Mouse (Mus musculus) CH12.LX (cell line): ENCODE measurements around the gene Frem3. TPM values are rescaled to one million over a fixed set of nuclear protein-coding genes. Genes with fewer than 3 reads are reported as not detected.

Source experiments
- DNase-seq: peaks from one replicate; pipeline ENCODE4 v3.0.0-alpha.2; 2013; ENCODE audit errors: extremely low read depth
- H3K27ac ChIP-seq: 2 replicates; pipeline ENCODE4 v1.5.1; 2012; ENCODE audit warnings: low read depth, mild to moderate bottlenecking, control low read depth, moderate library complexity; ENCODE audit not compliant: insufficient read depth
- H3K27me3 ChIP-seq: replicated peaks from 2 replicates; pipeline ENCODE3; 2012; ENCODE audit warnings: inconsistent platforms
- H3K36me3 ChIP-seq, 2 experiments: replicated peaks in 1 of 2; 2 replicates each; pipeline versions ENCODE3 to v1.6.1; 2012; ENCODE audit warnings: inconsistent platforms in 1 of 2, low read length in 1 of 2, mild to moderate bottlenecking in 1 of 2, mixed read lengths in 1 of 2, moderate library complexity in 1 of 2; ENCODE audit not compliant: control insufficient read depth in 1 of 2, insufficient read depth in 1 of 2
- H3K4me1 ChIP-seq, 2 experiments: 2 replicates each; pipeline ENCODE4 v1.6.1; 2012; ENCODE audit warnings: inconsistent platforms in 1 of 2, moderate library complexity in 1 of 2; ENCODE audit not compliant: insufficient read depth in 2 of 2, control insufficient read depth in 1 of 2
- H3K4me2 ChIP-seq: 2 replicates; pipeline ENCODE4 v1.6.1; 2012; ENCODE audit warnings: low read depth, mild to moderate bottlenecking, control low read depth; ENCODE audit not compliant: poor library complexity, insufficient read depth, severe bottlenecking
- H3K4me3 ChIP-seq, 3 experiments: fragments of 150-350 bp in 1 of 3; sonication (generic) in 1 of 3; replicated peaks in 1 of 3; 2 replicates each; pipeline versions ENCODE3 to v1.5.1; 2011 to 2012; ENCODE audit warnings: low read depth in 2 of 3, low read length in 2 of 3, mild to moderate bottlenecking in 2 of 3, moderate library complexity in 2 of 3, control low read depth in 1 of 3, improper control_type of control experiment in 1 of 3, inconsistent platforms in 1 of 3, mixed read lengths in 1 of 3; ENCODE audit not compliant: poor library complexity in 1 of 3
- H3K79me2 ChIP-seq: replicated peaks from 2 replicates; pipeline ENCODE4 v1.6.1; 2012; ENCODE audit warnings: mild to moderate bottlenecking, moderate library complexity; ENCODE audit not compliant: control insufficient read depth, poor library complexity, insufficient read depth, severe bottlenecking; ENCODE audit errors: extremely low read depth
- H3K9ac ChIP-seq: 2 replicates; pipeline ENCODE4 v1.6.1; 2012; ENCODE audit warnings: low read depth, mild to moderate bottlenecking, control low read depth, moderate library complexity; ENCODE audit not compliant: insufficient read depth
- H3K9me3 ChIP-seq: replicated peaks from 2 replicates; pipeline ENCODE3; 2012; ENCODE audit warnings: low read length, inconsistent platforms, mixed read lengths
- BHLHE40 ChIP-seq: IDR thresholded peaks from 2 replicates; pipeline ENCODE4 v1.6.1; 2011; ENCODE audit warnings: mild to moderate bottlenecking, low read depth, low read length, improper control_type of control experiment
- CHD2 ChIP-seq: IDR thresholded peaks from 2 replicates; pipeline ENCODE4 v1.6.1; 2011; ENCODE audit warnings: low read length, improper control_type of control experiment
- E2F4 ChIP-seq: IDR thresholded peaks from 2 replicates; pipeline ENCODE4 v1.6.1; 2011; ENCODE audit warnings: low read depth, low read length, improper control_type of control experiment; ENCODE audit not compliant: insufficient replicate concordance
- EP300 ChIP-seq: IDR thresholded peaks from 2 replicates; pipeline ENCODE4 v1.6.1; 2011; ENCODE audit warnings: low read length, improper control_type of control experiment
- ETS1 ChIP-seq: conservative IDR thresholded peaks from 2 replicates; pipeline ENCODE4 v1.6.1; 2012; ENCODE audit warnings: low read depth, mild to moderate bottlenecking, inconsistent platforms, low read length, improper control_type of control experiment, moderate library complexity
- KAT2A ChIP-seq: IDR thresholded peaks from 2 replicates; pipeline ENCODE4 v1.6.1; 2012; ENCODE audit warnings: low read length, improper control_type of control experiment, inconsistent platforms; ENCODE audit not compliant: insufficient replicate concordance
- MAFK ChIP-seq: IDR thresholded peaks from 2 replicates; pipeline ENCODE4 v1.6.1; 2011; ENCODE audit warnings: low read length, improper control_type of control experiment; ENCODE audit not compliant: insufficient replicate concordance
- MEF2A ChIP-seq: IDR thresholded peaks from 2 replicates; pipeline ENCODE4 v1.6.1; 2014; ENCODE audit warnings: low read depth, mild to moderate bottlenecking, inconsistent platforms, low read length, improper control_type of control experiment, borderline replicate concordance
- MYC ChIP-seq: IDR thresholded peaks from 2 replicates; pipeline ENCODE4 v1.6.1; 2011; ENCODE audit warnings: low read depth, mild to moderate bottlenecking, improper control_type of control experiment, low read length
- RAD21 ChIP-seq: IDR thresholded peaks from 2 replicates; pipeline ENCODE4 v1.6.1; 2011; ENCODE audit warnings: low read depth, mild to moderate bottlenecking, low read length, improper control_type of control experiment, moderate library complexity
- USF1 ChIP-seq: IDR thresholded peaks from 2 replicates; pipeline ENCODE4 v1.6.1; 2014; ENCODE audit warnings: low read depth, mild to moderate bottlenecking, inconsistent platforms, low read length, improper control_type of control experiment
- ZC3H11A ChIP-seq: IDR thresholded peaks from 2 replicates; pipeline ENCODE4 v1.6.1; 2012; ENCODE audit warnings: low read depth, mild to moderate bottlenecking, inconsistent platforms, low read length, improper control_type of control experiment
- dilution Hi-C: fragments of 300-500 bp; cut with MboI; formaldehyde crosslinking; loops from 2 replicates; pipeline ENCODE4 v1.14.3; 2020; ENCODE audit warnings: low sequenced_read_pairs; ENCODE audit not compliant: extremely low pct_unique_long_range_greater_than_20kb, extremely low pct_ligation_motif_present
- in situ Hi-C: fragments of 300-500 bp; cut with MboI; formaldehyde crosslinking; loops from 3 replicates; pipeline ENCODE4 v1.14.3; 2019; ENCODE audit warnings: low sequenced_read_pairs, low pct_ligation_motif_present, low pct_unique_long_range_greater_than_20kb, mixed read lengths
- polyA plus RNA-seq: library from polyadenylated mRNA; unstranded; fragments of >175 nt; gene quantifications from 2 replicates; pipeline ENCODE4 v1.2.1, GENCODE M21; 2012; ENCODE audit warnings: low read depth; ENCODE audit not compliant: insufficient read length
- total RNA-seq, 2 experiments: library from RNA; depleted of rRNA; stranded (reverse); fragments of 300-350 nt in 1 of 2; fragments of >200 nt in 1 of 2; gene quantifications; 2 replicates each; pipeline ENCODE4 v1.2.3; 2012 to 2014

Gene Frem3
- total RNA-seq (2012; rRNA removed): not detected in 2 replicates
- total RNA-seq (2014; rRNA removed): not detected in 2 replicates
- polyA plus RNA-seq: not detected in 2 replicates

- no peak within 1 kb of the TSS for H3K9ac ChIP-seq
- no peaks in the 10 kb centered on the region for H3K36me3 ChIP-seq
- H3K27ac ChIP-seq: no peak within 1 kb of the TSS
- no peak within 1 kb of the TSS for H3K4me3 ChIP-seq
- no peak within 1 kb of the TSS for H3K4me2 ChIP-seq
- no peaks in the 10 kb centered on the region for H3K9me3 ChIP-seq
- H3K79me2 ChIP-seq: no peaks in the 10 kb centered on the region
- H3K27me3 ChIP-seq: no peaks in the 10 kb centered on the region
- no peaks in the 10 kb centered on the region for H3K4me1 ChIP-seq
- in situ Hi-C loops (no loop called here), dilution Hi-C loops (no loop called here)
- TF ChIP-seq CHD2 (no peak), BHLHE40 (no peak), KAT2A (no peak), ZC3H11A (no peak), MYC (no peak), MAFK (no peak), RAD21 (no peak), EP300 (no peak), USF1 (no peak), ETS1 (no peak)
- no peak for DNase-seq
These were observed at the start of gene Frem3 for GRCm38 (mm10) chr8:80610549-80611440. Gene Frem3 (plus strand): TSS chr8:80611080.

GRCm38 (mm10) chr8:80564205-80564839 lies 46.6 kb upstream of the Frem3 start:
- no peak for TF ChIP-seq E2F4
- no peak for TF ChIP-seq MEF2A

More at GRCm38 (mm10) chr8:80564205-80564839, 46.6 kb upstream of the Frem3 start:
- no peaks in the 10 kb centered on the region for H3K9me3 ChIP-seq
- in situ Hi-C loops (no loop called here), dilution Hi-C loops (no loop called here)
- H3K27me3 ChIP-seq: no peaks in the 10 kb centered on the region
- DNase-seq: no peak
- no peaks in the 10 kb centered on the region for H3K4me1 ChIP-seq
- no peak overlapping the region for H3K4me2 ChIP-seq
- H3K36me3 ChIP-seq: no peaks in the 10 kb centered on the region
- H3K9ac ChIP-seq: no peak overlapping the region
- no peak overlapping the region for H3K4me3 ChIP-seq
- H3K27ac ChIP-seq: no peak overlapping the region
- no peaks in the 10 kb centered on the region for H3K79me2 ChIP-seq
